Mouse (Mus musculus) MEL (cell line): Measurements from ENCODE around the gene Sgf29. TPM values are rescaled to one million over a fixed set of nuclear protein-coding genes. Genes with fewer than 3 reads are reported as not detected.
A peak's percentile ranks its signal among the peaks of the same experiment; 100 is the strongest.

Experiments used
- DNase-seq: peaks from one replicate; pipeline ENCODE4 v3.0.0; 2011; ENCODE audit warnings: low read depth, low spot score
- H3K27ac ChIP-seq: 2 replicates; pipeline ENCODE4 v1.5.1; 2012; ENCODE audit warnings: low read depth, mild to moderate bottlenecking, control low read depth, low read length, moderate library complexity; ENCODE audit not compliant: control insufficient read depth
- H3K27me3 ChIP-seq, 2 experiments: fragments of 150-350 bp in 1 of 2; sonication (generic) in 1 of 2; 2 replicates each; pipeline ENCODE4 v1.6.1; 2012; ENCODE audit warnings: low read length in 2 of 2, mild to moderate bottlenecking in 2 of 2, improper control_type of control experiment in 1 of 2, moderate library complexity in 1 of 2; ENCODE audit not compliant: insufficient read depth in 2 of 2, control insufficient read depth in 1 of 2
- H3K36me3 ChIP-seq, 2 experiments: 2 replicates each; pipeline ENCODE4 v1.6.1; 2012 to 2014; ENCODE audit warnings: low read length in 2 of 2, improper control_type of control experiment in 1 of 2, inconsistent platforms in 1 of 2, mild to moderate bottlenecking in 1 of 2; ENCODE audit not compliant: insufficient read depth in 2 of 2, control insufficient read depth in 1 of 2
- H3K4me1 ChIP-seq, 2 experiments: fragments of 150-350 bp in 1 of 2; sonication (generic) in 1 of 2; 2 replicates each; pipeline ENCODE4 v1.6.1; 2012; ENCODE audit warnings: low read length in 2 of 2, improper control_type of control experiment in 1 of 2, mild to moderate bottlenecking in 1 of 2; ENCODE audit not compliant: insufficient read depth in 2 of 2, control insufficient read depth in 1 of 2
- H3K4me3 ChIP-seq, 2 experiments: fragments of 150-350 bp in 1 of 2; sonication (generic) in 1 of 2; 2 replicates each; pipeline ENCODE4 v1.5.1; 2012; ENCODE audit warnings: low read depth in 2 of 2, low read length in 2 of 2, mild to moderate bottlenecking in 2 of 2, moderate library complexity in 2 of 2, control low read depth in 1 of 2, improper control_type of control experiment in 1 of 2; ENCODE audit not compliant: control insufficient read depth in 1 of 2, insufficient read depth in 1 of 2
- H3K79me2 ChIP-seq: 2 replicates; pipeline ENCODE4 v1.6.1; 2012; ENCODE audit warnings: mild to moderate bottlenecking, low read length, moderate library complexity; ENCODE audit not compliant: control insufficient read depth, poor library complexity, insufficient read depth
- H3K9ac ChIP-seq: 2 replicates; pipeline ENCODE4 v1.6.1; 2012; ENCODE audit warnings: low read depth, mild to moderate bottlenecking, control low read depth, low read length, moderate library complexity; ENCODE audit not compliant: control insufficient read depth, poor library complexity, severe bottlenecking
- H3K9me3 ChIP-seq: fragments of 150-350 bp; sonication (generic); replicated peaks from 2 replicates; pipeline ENCODE4 v1.6.1; 2012; ENCODE audit warnings: mild to moderate bottlenecking, low read length, improper control_type of control experiment, moderate library complexity; ENCODE audit not compliant: insufficient read depth
- BHLHE40 ChIP-seq: IDR thresholded peaks from 2 replicates; pipeline ENCODE4 v1.6.1; 2012; ENCODE audit warnings: low read depth, mild to moderate bottlenecking, inconsistent platforms, low read length, improper control_type of control experiment, borderline replicate concordance
- CHD1 ChIP-seq: IDR thresholded peaks from 2 replicates; pipeline ENCODE4 v1.6.1; 2012; ENCODE audit warnings: low read depth, mild to moderate bottlenecking, inconsistent platforms, low read length, improper control_type of control experiment
- CHD2 ChIP-seq: IDR thresholded peaks from 2 replicates; pipeline ENCODE4 v1.6.1; 2011; ENCODE audit warnings: low read length, improper control_type of control experiment
- E2F4 ChIP-seq: IDR thresholded peaks from 2 replicates; pipeline ENCODE4 v1.6.1; 2011; ENCODE audit warnings: low read depth, low read length, improper control_type of control experiment, borderline replicate concordance
- ELF1 ChIP-seq: IDR thresholded peaks from 2 replicates; pipeline ENCODE4 v1.6.1; 2014; ENCODE audit warnings: low read depth, mild to moderate bottlenecking, inconsistent platforms, low read length, improper control_type of control experiment, moderate library complexity
- EP300 ChIP-seq, 2 experiments: IDR thresholded peaks; 2 replicates each; pipeline ENCODE4 v1.6.1; 2011; ENCODE audit warnings: improper control_type of control experiment in 2 of 2, low read length in 2 of 2, low read depth in 1 of 2, mild to moderate bottlenecking in 1 of 2
- GABPA ChIP-seq: IDR thresholded peaks from 2 replicates; pipeline ENCODE4 v1.6.1; 2012; ENCODE audit warnings: low read depth, mild to moderate bottlenecking, inconsistent platforms, low read length, improper control_type of control experiment, moderate library complexity
- GATA1 ChIP-seq: IDR thresholded peaks from 2 replicates; pipeline ENCODE4 v1.6.1; 2011; ENCODE audit warnings: low read depth, low read length, improper control_type of control experiment
- HCFC1 ChIP-seq: IDR thresholded peaks from 2 replicates; pipeline ENCODE4 v1.6.1; 2012; ENCODE audit warnings: low read depth, mild to moderate bottlenecking, inconsistent platforms, low read length, improper control_type of control experiment, moderate library complexity
- JUND ChIP-seq: IDR thresholded peaks from 2 replicates; pipeline ENCODE4 v1.6.1; 2011; ENCODE audit warnings: low read depth, mild to moderate bottlenecking, improper control_type of control experiment, low read length
- KAT2A ChIP-seq: conservative IDR thresholded peaks from 2 replicates; pipeline ENCODE4 v1.6.1; 2012; ENCODE audit warnings: low read depth, low read length, improper control_type of control experiment, inconsistent platforms
- MAFK ChIP-seq: IDR thresholded peaks from 2 replicates; pipeline ENCODE4 v1.6.1; 2011; ENCODE audit warnings: low read depth, mild to moderate bottlenecking, low read length, improper control_type of control experiment, borderline replicate concordance
- MAX ChIP-seq: IDR thresholded peaks from 2 replicates; pipeline ENCODE4 v1.6.1; 2011; ENCODE audit warnings: low read length, improper control_type of control experiment
- MAZ ChIP-seq: IDR thresholded peaks from 2 replicates; pipeline ENCODE4 v1.6.1; 2012; ENCODE audit warnings: low read depth, mild to moderate bottlenecking, inconsistent platforms, low read length, improper control_type of control experiment
- MEF2A ChIP-seq: IDR thresholded peaks from 2 replicates; pipeline ENCODE4 v1.6.1; 2014; ENCODE audit warnings: low read depth, mild to moderate bottlenecking, inconsistent platforms, low read length, improper control_type of control experiment; ENCODE audit not compliant: poor library complexity, insufficient replicate concordance, severe bottlenecking; ENCODE audit errors: extremely low read depth
- MXI1 ChIP-seq: IDR thresholded peaks from 2 replicates; pipeline ENCODE4 v1.6.1; 2011; ENCODE audit warnings: mild to moderate bottlenecking, low read depth, low read length, improper control_type of control experiment
- MYB ChIP-seq: IDR thresholded peaks from 2 replicates; pipeline ENCODE4 v1.6.1; 2011; ENCODE audit warnings: mild to moderate bottlenecking, low read depth, low read length, improper control_type of control experiment
- MYC ChIP-seq: IDR thresholded peaks from 2 replicates; pipeline ENCODE4 v1.6.1; 2011; ENCODE audit warnings: low read depth, mild to moderate bottlenecking, low read length, improper control_type of control experiment, moderate library complexity
- NELFE ChIP-seq: IDR thresholded peaks from 2 replicates; pipeline ENCODE4 v1.6.1; 2011; ENCODE audit warnings: low read depth, low read length, improper control_type of control experiment
- NRF1 ChIP-seq: IDR thresholded peaks from 2 replicates; pipeline ENCODE4 v1.6.1; 2014; ENCODE audit warnings: low read depth, mild to moderate bottlenecking, inconsistent platforms, low read length, improper control_type of control experiment, moderate library complexity; ENCODE audit not compliant: poor library complexity, insufficient read depth, severe bottlenecking
- POLR2A ChIP-seq, 2 experiments: IDR thresholded peaks; 2 replicates each; pipeline ENCODE4 v1.6.1; 2011 to 2012; ENCODE audit warnings: low read length in 2 of 2, mild to moderate bottlenecking in 2 of 2, control low read depth in 1 of 2, improper control_type of control experiment in 1 of 2, low read depth in 1 of 2, moderate library complexity in 1 of 2; ENCODE audit not compliant: control insufficient read depth in 1 of 2, insufficient read depth in 1 of 2, poor library complexity in 1 of 2
- POLR2AphosphoS2 ChIP-seq: IDR thresholded peaks from 2 replicates; pipeline ENCODE4 v1.6.1; 2011; ENCODE audit warnings: low read length, improper control_type of control experiment
- RAD21 ChIP-seq: IDR thresholded peaks from 2 replicates; pipeline ENCODE4 v1.6.1; 2011; ENCODE audit warnings: mild to moderate bottlenecking, low read depth, low read length, improper control_type of control experiment
- SIN3A ChIP-seq: IDR thresholded peaks from 2 replicates; pipeline ENCODE4 v1.6.1; 2012; ENCODE audit warnings: low read length, improper control_type of control experiment, inconsistent platforms
- SMC3 ChIP-seq: IDR thresholded peaks from 2 replicates; pipeline ENCODE4 v1.6.1; 2011; ENCODE audit warnings: low read depth, low read length, improper control_type of control experiment
- TAL1 ChIP-seq: IDR thresholded peaks from 2 replicates; pipeline ENCODE4 v1.6.1; 2012; ENCODE audit warnings: mild to moderate bottlenecking, inconsistent platforms, low read length, moderate library complexity, mixed read lengths
- TBP ChIP-seq: IDR thresholded peaks from 2 replicates; pipeline ENCODE4 v1.8.0; 2011; ENCODE audit warnings: low read depth, low read length, improper control_type of control experiment
- TCF12 ChIP-seq: IDR thresholded peaks from 2 replicates; pipeline ENCODE4 v1.6.1; 2014; ENCODE audit warnings: low read depth, mild to moderate bottlenecking, inconsistent platforms, low read length, improper control_type of control experiment, moderate library complexity
- UBTF ChIP-seq: IDR thresholded peaks from 2 replicates; pipeline ENCODE4 v1.6.1; 2012; ENCODE audit warnings: low read depth, mild to moderate bottlenecking, inconsistent platforms, low read length, improper control_type of control experiment, moderate library complexity, borderline replicate concordance; ENCODE audit not compliant: insufficient read depth
- USF1 ChIP-seq: IDR thresholded peaks from 2 replicates; pipeline ENCODE4 v1.6.1; 2014; ENCODE audit warnings: low read depth, mild to moderate bottlenecking, inconsistent platforms, low read length, improper control_type of control experiment, moderate library complexity
- USF2 ChIP-seq, 2 experiments: IDR thresholded peaks; 2 replicates each; pipeline ENCODE4 v1.6.1; 2011 to 2012; ENCODE audit warnings: improper control_type of control experiment in 2 of 2, low read length in 2 of 2, borderline replicate concordance in 1 of 2, inconsistent platforms in 1 of 2, low read depth in 1 of 2, mild to moderate bottlenecking in 1 of 2; ENCODE audit not compliant: insufficient read depth in 1 of 2
- ZC3H11A ChIP-seq: IDR thresholded peaks from 2 replicates; pipeline ENCODE4 v1.6.1; 2012; ENCODE audit warnings: low read depth, mild to moderate bottlenecking, inconsistent platforms, low read length, improper control_type of control experiment
- ZMIZ1 ChIP-seq: IDR thresholded peaks from 2 replicates; pipeline ENCODE4 v1.6.1; 2012; ENCODE audit warnings: low read depth, mild to moderate bottlenecking, inconsistent platforms, low read length, improper control_type of control experiment, moderate library complexity
- polyA plus RNA-seq, 2 experiments: library from polyadenylated mRNA; stranded (reverse) in 1 of 2; unstranded in 1 of 2; fragments of >175 nt in 1 of 2; fragments of >200 nt in 1 of 2; gene quantifications; 2 replicates each; pipeline versions ENCODE4 v1.2.1 to v1.2.4; 2012; ENCODE audit warnings: low replicate concordance in 2 of 2, low read depth in 1 of 2; ENCODE audit not compliant: insufficient read length in 2 of 2, insufficient read depth in 1 of 2, missing spikeins in 1 of 2
- total RNA-seq: library from RNA; depleted of rRNA; stranded (reverse); fragments of 300-350 nt; gene quantifications from 2 replicates; pipeline ENCODE4 v1.2.3, GENCODE M21; 2012

The Sgf29 gene
- total and polyA plus RNA-seq, 3 experiments: 81.7 to 117 TPM; not detected in 1

DNA sequence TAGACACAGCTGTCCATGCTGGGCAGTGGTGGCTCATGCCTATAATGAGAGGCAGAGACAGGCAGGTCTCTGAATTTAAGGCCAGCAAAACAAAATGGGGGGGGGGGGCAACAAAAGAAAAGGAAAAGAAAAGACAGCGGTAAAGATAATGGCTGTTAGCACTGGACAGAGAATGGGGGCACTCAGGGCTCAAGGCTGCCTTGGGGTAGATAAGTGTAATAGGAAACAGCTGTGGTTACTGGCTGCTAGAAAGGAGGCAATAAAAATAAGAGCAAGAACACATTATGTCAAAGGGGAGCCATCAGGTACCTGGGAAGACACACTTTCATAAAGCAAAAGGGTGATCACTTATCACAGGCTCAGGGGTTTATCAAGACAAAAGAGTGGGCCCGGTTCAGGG is 16.6 kb upstream of the Sgf29 start (continued):
- TF ChIP-seq MYC (no peak), NELFE (no peak), JUND (no peak), SIN3A (peak; percentile 75), EP300 (IDR thresholded peaks at IDR 0.05; ENCODE audit: low read depth in 1 of 2, low read length in 2 of 2) (peak; percentile 88 to 89), GABPA (no peak), E2F4 (no peak), TCF12 (peak; percentile 93), RAD21 (no peak; the same call in 1 of the 2 replicates), GATA1 (peak; percentile 84), MXI1 (0 out of 2 replicates have a peak, but pooled peaks have one; percentile 34), BHLHE40 (peak; percentile 58; the same call in 1 of the 2 replicates), HCFC1 (no peak), NRF1 (no peak), MAX (no peak), MAZ (peak; percentile 85), SMC3 (0 out of 2 replicates have a peak, but pooled peaks have one; percentile 1), POLR2A (IDR thresholded peaks at IDR 0.05; ENCODE audit: control insufficient read depth in 1 of 2, insufficient read depth in 1 of 2, low read depth in 1 of 2, low read length in 2 of 2, poor library complexity in 1 of 2) (no peak), USF1 (no peak), ZC3H11A (no peak)

DNA sequence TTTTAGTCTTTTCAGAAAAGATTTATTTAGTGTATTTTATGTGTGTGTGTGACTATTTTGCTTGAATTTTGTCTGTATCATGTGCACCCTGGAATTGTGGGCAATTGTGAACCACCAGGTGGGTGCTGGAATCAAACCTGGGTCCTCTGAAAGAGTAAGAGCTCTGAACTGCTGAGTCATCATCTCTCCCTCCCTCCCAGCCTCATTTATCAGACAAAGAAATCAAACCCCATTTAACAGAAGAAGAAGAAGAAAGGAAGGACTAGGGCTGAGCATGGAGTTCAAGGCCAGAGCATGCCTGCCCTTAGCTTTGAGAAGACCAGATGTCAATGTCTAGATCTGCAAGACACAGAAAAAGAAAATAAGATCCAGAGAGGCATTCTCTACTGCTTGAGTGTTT is 13.7 kb upstream of the Sgf29 start:
- Histone ChIP-seq H3K36me3 (peaks cover 0 to 20% of the 10 kb centered on the region in 2 experiments; a peak in 2 of 4 replicates), H3K27me3 (no peaks in the 10 kb centered on the region), H3K9me3 (no peaks in the 10 kb centered on the region), H3K4me3 (no peak overlapping the region), H3K27ac (no peak overlapping the region), H3K9ac (no peak overlapping the region), H3K79me2 (no peaks in the 10 kb centered on the region), H3K4me1 (peaks cover 24 to 32% of the 10 kb centered on the region in 2 experiments)
- DNase-seq: peak; percentile 55
- TF ChIP-seq TAL1: no peak
- TF ChIP-seq MYB: peak; percentile 24; the same call in 1 of the 2 replicates
- no peak for TF ChIP-seq BHLHE40
- no peak for TF ChIP-seq MYC
- no peak for TF ChIP-seq POLR2A (IDR thresholded peaks at IDR 0.05; ENCODE audit: control insufficient read depth in 1 of 2, insufficient read depth in 1 of 2, low read depth in 1 of 2, low read length in 2 of 2, poor library complexity in 1 of 2)
- no peak for TF ChIP-seq SMC3
- TF ChIP-seq GABPA: peak; percentile 79; the same call in 1 of the 2 replicates
- TF ChIP-seq MEF2A: no peak
- TF ChIP-seq USF2 (IDR thresholded peaks at IDR 0.05; ENCODE audit: borderline replicate concordance in 1 of 2, insufficient read depth in 1 of 2, low read depth in 1 of 2, low read length in 2 of 2): no peak
- TF ChIP-seq TBP: no peak
- TF ChIP-seq TCF12: 0 out of 2 replicates have a peak, but pooled peaks have one; percentile 20
- TF ChIP-seq CHD1: no peak
- TF ChIP-seq E2F4: no peak
- no peak for TF ChIP-seq ZMIZ1
- no peak for TF ChIP-seq POLR2AphosphoS2
- no peak for TF ChIP-seq NRF1
- peak; percentile 97 for TF ChIP-seq MAFK
- TF ChIP-seq SIN3A: peak; percentile 15; the same call in 1 of the 2 replicates
- TF ChIP-seq CHD2: no peak
- no peak for TF ChIP-seq ZC3H11A
- no peak for TF ChIP-seq UBTF
- TF ChIP-seq ELF1: no peak
- TF ChIP-seq KAT2A: no peak
